Mouse (Mus musculus) heart, postnatal 0 days (tissue): ENCODE measurements at regions not wholly inside any gene's neighbourhood (a gene's known extent, or its start where the extent isn't known, plus 50 kb on each side); places are given as distances from the start of the nearest gene placed in this dataset.

Experiments used
- CTCF ChIP-seq: IDR thresholded peaks from 2 replicates; pipeline ENCODE4 v1.5.1; 2016; ENCODE audit warnings: antibody characterized with exemption, control low read depth, low read depth
- EP300 ChIP-seq: IDR thresholded peaks from 2 replicates; pipeline ENCODE4 v1.6.1; 2016; ENCODE audit warnings: antibody characterized with exemption, low read depth

- no peak for TF ChIP-seq CTCF
- no peak for TF ChIP-seq EP300
These were observed 623.1 kb upstream of the Nox3 start for GRCm38 (mm10) chr17:4319141-4319540.
